Mouse (Mus musculus): ENCODE data around the gene Tcf7l2. TPM values are rescaled to one million over a fixed set of nuclear protein-coding genes. Genes with fewer than 3 reads are reported as not detected.

The Tcf7l2 gene
- polyA plus RNA-seq, 1 experiment from 2014 or later: 180 TPM

DNA sequence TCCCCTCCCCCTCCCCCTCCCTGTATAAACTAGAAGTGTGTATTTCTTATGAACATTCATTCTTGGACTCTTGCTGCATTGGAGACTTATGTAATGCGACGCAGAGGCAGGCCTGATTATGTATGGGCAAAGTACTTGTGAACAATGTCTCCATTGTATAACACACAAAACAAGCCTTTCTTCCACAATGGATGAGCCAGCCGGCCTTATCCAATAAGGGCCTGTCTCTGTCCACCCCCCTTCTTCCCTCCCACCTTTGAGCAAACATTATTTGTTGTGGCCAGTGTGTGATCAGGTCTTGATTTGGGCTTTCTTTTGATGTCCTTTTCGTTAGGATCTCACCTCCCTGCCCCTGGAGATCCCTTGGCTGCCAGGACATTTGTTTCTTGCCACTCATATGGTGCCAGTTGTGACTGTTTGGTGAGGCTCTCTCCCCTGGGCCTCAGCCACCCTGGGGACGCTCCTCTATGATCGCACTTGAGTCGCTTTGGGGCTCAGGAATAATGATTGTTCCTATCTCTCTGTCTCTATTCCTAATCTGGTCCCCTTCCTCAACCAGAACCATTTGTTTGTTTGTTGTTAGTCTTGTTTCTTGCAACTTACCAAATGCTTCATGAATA lies 46.8 kb downstream of the Tcf7l2 start:
- H3K27me3 ChIP-seq: no peaks in the 10 kb centered on the region
- no peak for ATAC-seq (ENCODE audit: low FRiP score, low read depth)
- H3K27ac ChIP-seq: no peak overlapping the region; the same call in 1 of the 2 replicates
- no peak overlapping the region for H3K4me2 ChIP-seq (replicated peaks)
- H3K36me3 ChIP-seq: peaks cover 46% of the 10 kb centered on the region
- peaks cover 72% of the 10 kb centered on the region for H3K4me1 ChIP-seq
- WGBS: 61% methylated on average over 7 of the region's 7 CpGs
- H3K4me3 ChIP-seq: no peak overlapping the region
- no peak overlapping the region for H3K9ac ChIP-seq
- no peaks in the 10 kb centered on the region for H3K9me3 ChIP-seq

- ATAC-seq (ENCODE audit: low FRiP score, low read depth): no peak
- H3K27ac ChIP-seq: no peak overlapping the region
Observed at GRCm38 (mm10) chr19:55788905-55789295, 47.3 kb downstream of the Tcf7l2 start.

GRCm38 (mm10) chr19:55789838-55790237 lies 48.2 kb downstream of the Tcf7l2 start:
- Histone ChIP-seq H3K9ac (no peak overlapping the region), H3K36me3 (peaks cover 36% of the 10 kb centered on the region), H3K4me2 (replicated peaks) (no peak overlapping the region), H3K4me1 (peaks cover 72% of the 10 kb centered on the region), H3K4me3 (no peak overlapping the region), H3K27ac (no peak overlapping the region), H3K27me3 (no peaks in the 10 kb centered on the region), H3K9me3 (no peaks in the 10 kb centered on the region)
- no peak for ATAC-seq (ENCODE audit: low FRiP score, low read depth)
- 43% methylated on average over 3 of the region's 3 CpGs for WGBS

More at GRCm38 (mm10) chr19:55788905-55789295, 47.3 kb downstream of the Tcf7l2 start:
- no peaks in the 10 kb centered on the region for H3K27me3 ChIP-seq
- no peak overlapping the region for H3K9ac ChIP-seq
- H3K4me2 ChIP-seq (replicated peaks): no peak overlapping the region
- peaks cover 72% of the 10 kb centered on the region for H3K4me1 ChIP-seq
- no peak overlapping the region for H3K4me3 ChIP-seq
- no peaks in the 10 kb centered on the region for H3K9me3 ChIP-seq
- H3K36me3 ChIP-seq: peaks cover 46% of the 10 kb centered on the region
- WGBS: 71% methylated on average over 5 of the region's 5 CpGs

- Histone ChIP-seq H3K27ac (no peak overlapping the region), H3K4me1 (peaks cover 78% of the 10 kb centered on the region)
- 78% methylated on average over 6 of the region's 6 CpGs for WGBS
Observed at GRCm38 (mm10) chr19:55791293-55791692, 49.7 kb downstream of the Tcf7l2 start.

DNA sequence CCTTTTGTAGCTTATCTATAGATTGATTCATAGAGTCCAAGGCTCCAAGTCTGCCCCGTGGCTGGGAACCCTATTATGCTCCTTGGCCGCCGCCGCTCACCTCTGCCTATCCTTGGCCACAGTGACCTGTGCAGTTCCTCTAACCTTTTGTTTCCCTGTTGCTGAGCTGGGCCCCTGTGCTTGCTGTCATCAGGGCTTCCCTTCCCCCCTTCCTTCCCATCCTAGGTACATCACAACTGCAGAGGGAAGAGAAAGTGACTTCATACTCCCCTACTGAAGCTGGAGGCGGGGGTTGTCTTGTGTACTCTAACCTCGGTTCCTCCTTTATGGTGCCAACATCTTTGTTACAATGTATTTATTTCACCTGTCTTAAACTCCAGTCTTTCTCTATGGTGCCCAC lies 50.3 kb downstream of the Tcf7l2 start:
- Histone ChIP-seq H3K4me3 (no peak overlapping the region), H3K4me1 (peaks cover 84% of the 10 kb centered on the region), H3K9me3 (no peaks in the 10 kb centered on the region), H3K27me3 (no peaks in the 10 kb centered on the region), H3K4me2 (replicated peaks) (no peak overlapping the region), H3K36me3 (peaks cover 22% of the 10 kb centered on the region), H3K9ac (no peak overlapping the region), H3K27ac (no peak overlapping the region)
- no peak for ATAC-seq (ENCODE audit: low FRiP score, low read depth)
- WGBS: 83% methylated on average over 6 of the region's 6 CpGs

More at GRCm38 (mm10) chr19:55791293-55791692, 49.7 kb downstream of the Tcf7l2 start:
- ATAC-seq (ENCODE audit: low FRiP score, low read depth): no peak
- Histone ChIP-seq H3K9me3 (no peaks in the 10 kb centered on the region), H3K9ac (no peak overlapping the region), H3K4me3 (no peak overlapping the region), H3K36me3 (peaks cover 26% of the 10 kb centered on the region), H3K27me3 (no peaks in the 10 kb centered on the region), H3K4me2 (replicated peaks) (no peak overlapping the region)

- H3K4me2 ChIP-seq (replicated peaks): no peak overlapping the region
- no peak for ATAC-seq (ENCODE audit: low FRiP score, low read depth)
- no peaks in the 10 kb centered on the region for H3K9me3 ChIP-seq
- peaks cover 90% of the 10 kb centered on the region for H3K4me1 ChIP-seq
- WGBS: 28% methylated on average over 5 of the region's 5 CpGs
- no peak overlapping the region for H3K27ac ChIP-seq
- no peak overlapping the region for H3K4me3 ChIP-seq
- H3K36me3 ChIP-seq: peaks cover 17% of the 10 kb centered on the region
- H3K27me3 ChIP-seq: no peaks in the 10 kb centered on the region
- no peak overlapping the region for H3K9ac ChIP-seq
Observed at GRCm38 (mm10) chr19:55792571-55792970, 51.0 kb downstream of the Tcf7l2 start.

- Histone ChIP-seq H3K9ac (no peak overlapping the region), H3K9me3 (no peaks in the 10 kb centered on the region), H3K27ac (no peak overlapping the region), H3K4me2 (replicated peaks) (no peak overlapping the region), H3K27me3 (no peaks in the 10 kb centered on the region), H3K4me1 (peaks cover 95% of the 10 kb centered on the region), H3K4me3 (no peak overlapping the region), H3K36me3 (peaks cover 20% of the 10 kb centered on the region)
- no peak for ATAC-seq (ENCODE audit: low FRiP score, low read depth)
- WGBS: 59% methylated on average over 4 of the region's 4 CpGs
Observed at GRCm38 (mm10) chr19:55793029-55793428, 51.4 kb downstream of the Tcf7l2 start.

DNA sequence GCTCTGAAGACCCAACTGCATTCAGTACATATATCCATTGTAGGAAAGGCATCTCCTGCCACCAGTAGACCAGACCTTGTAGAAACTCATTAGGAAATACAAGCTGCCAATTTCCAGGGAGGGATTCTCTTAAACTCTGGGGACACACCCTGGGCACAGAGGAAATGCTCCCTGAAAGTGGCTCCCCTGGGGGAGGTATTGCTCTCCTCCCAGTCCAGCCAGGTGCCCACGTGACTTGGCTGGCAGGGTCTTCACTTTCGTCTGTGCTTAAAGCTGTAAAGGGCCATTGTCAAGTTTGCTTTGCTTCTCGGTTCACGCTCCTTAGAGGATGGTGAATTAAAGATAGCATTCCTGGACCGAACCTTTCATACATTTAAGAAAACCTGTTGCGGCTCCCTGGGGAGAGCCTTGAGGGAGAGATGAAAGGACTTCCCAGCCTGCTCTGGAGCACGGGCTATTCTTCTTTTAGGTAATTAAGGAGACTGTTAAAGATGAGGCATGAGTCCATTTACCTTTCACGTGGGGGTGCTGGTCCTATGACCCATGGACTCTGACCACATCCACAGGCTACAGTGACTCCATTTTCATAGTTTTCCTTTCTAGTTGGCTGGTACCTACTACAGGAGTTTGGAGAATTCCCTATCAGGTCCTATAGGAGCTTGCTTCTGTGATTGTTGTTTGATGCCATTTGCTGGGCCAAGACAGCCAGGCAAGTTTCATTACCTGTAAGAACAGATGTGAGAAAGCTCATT lies 52.8 kb downstream of the Tcf7l2 start:
- Histone ChIP-seq H3K4me3 (no peak overlapping the region), H3K9me3 (no peaks in the 10 kb centered on the region), H3K36me3 (peaks cover 23% of the 10 kb centered on the region), H3K27me3 (no peaks in the 10 kb centered on the region), H3K4me2 (replicated peaks) (no peak overlapping the region), H3K27ac (no peak overlapping the region), H3K9ac (no peak overlapping the region), H3K4me1 (peaks cover 92% of the 10 kb centered on the region)
- no peak for ATAC-seq (ENCODE audit: low FRiP score, low read depth)
- WGBS: 52% methylated on average over 8 of the region's 8 CpGs

- no peak overlapping the region for H3K4me3 ChIP-seq
- H3K4me1 ChIP-seq: peaks cover 88% of the 10 kb centered on the region
- 92% methylated on average over 5 of the region's 5 CpGs for WGBS
- no peak overlapping the region for H3K4me2 ChIP-seq (replicated peaks)
- H3K9ac ChIP-seq: no peak overlapping the region
- H3K9me3 ChIP-seq: no peaks in the 10 kb centered on the region
- no peaks in the 10 kb centered on the region for H3K27me3 ChIP-seq
- H3K36me3 ChIP-seq: peaks cover 23% of the 10 kb centered on the region
- no peak overlapping the region for H3K27ac ChIP-seq
- no peak for ATAC-seq (ENCODE audit: low FRiP score, low read depth)
Observed at GRCm38 (mm10) chr19:55794946-55795340, 53.3 kb downstream of the Tcf7l2 start.

DNA sequence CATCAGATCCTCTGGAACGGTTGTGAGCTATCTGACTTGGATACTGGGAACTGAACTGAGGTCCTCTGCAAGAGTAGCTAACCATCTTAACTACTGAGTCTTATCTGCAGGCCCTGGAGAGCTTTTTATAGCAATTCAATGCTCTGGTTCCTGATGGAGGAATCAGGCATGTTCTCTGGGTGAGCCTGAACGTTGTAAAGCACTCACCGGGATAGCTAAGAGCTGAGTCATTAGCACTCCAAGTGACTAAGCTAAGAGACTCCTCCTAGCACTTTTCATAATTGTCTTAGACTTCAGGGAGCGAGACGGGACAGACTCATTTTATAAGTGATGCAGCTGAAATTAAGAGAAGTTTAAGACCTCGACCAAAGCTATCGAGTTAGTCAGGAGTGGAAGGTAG lies 53.7 kb downstream of the Tcf7l2 start:
- no peak overlapping the region for H3K27ac ChIP-seq
- H3K4me1 ChIP-seq: peaks cover 85% of the 10 kb centered on the region
- 69% methylated on average over 7 of the region's 7 CpGs for WGBS
- peaks cover 27% of the 10 kb centered on the region for H3K36me3 ChIP-seq
- no peaks in the 10 kb centered on the region for H3K9me3 ChIP-seq
- no peaks in the 10 kb centered on the region for H3K27me3 ChIP-seq
- no peak overlapping the region for H3K4me3 ChIP-seq
- no peak overlapping the region for H3K9ac ChIP-seq
- H3K4me2 ChIP-seq (replicated peaks): no peak overlapping the region
- no peak for ATAC-seq (ENCODE audit: low FRiP score, low read depth)

DNA sequence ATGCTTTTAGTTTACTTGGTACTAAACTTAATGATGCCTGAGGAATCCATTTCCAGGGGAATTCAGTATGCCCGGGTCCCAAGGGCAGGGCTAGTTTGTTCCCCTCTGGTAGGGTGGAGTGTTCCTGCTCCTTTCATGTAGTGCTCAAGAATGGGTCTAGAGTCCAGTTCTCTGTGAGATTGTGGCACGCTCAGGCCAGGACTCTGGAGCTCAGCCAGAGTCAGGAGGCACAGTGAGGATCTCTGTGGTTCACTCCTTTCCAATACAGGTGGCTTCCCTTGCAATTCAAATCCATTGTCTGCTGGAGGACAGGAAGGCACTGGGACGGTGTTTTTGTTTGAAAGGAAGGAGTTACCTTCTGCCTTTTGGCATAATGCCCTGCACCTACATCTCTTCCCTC lies 56.2 kb downstream of the Tcf7l2 start:
- no peak for ATAC-seq (ENCODE audit: low FRiP score, low read depth)
- Histone ChIP-seq H3K27me3 (no peaks in the 10 kb centered on the region), H3K4me2 (replicated peaks) (no peak overlapping the region), H3K9me3 (no peaks in the 10 kb centered on the region), H3K9ac (no peak overlapping the region), H3K36me3 (peaks cover 25% of the 10 kb centered on the region), H3K4me1 (peaks cover 69% of the 10 kb centered on the region), H3K27ac (no peak overlapping the region; the same call in 1 of the 2 replicates), H3K4me3 (no peak overlapping the region)
- 69% methylated on average over 3 of the region's 3 CpGs for WGBS

DNA sequence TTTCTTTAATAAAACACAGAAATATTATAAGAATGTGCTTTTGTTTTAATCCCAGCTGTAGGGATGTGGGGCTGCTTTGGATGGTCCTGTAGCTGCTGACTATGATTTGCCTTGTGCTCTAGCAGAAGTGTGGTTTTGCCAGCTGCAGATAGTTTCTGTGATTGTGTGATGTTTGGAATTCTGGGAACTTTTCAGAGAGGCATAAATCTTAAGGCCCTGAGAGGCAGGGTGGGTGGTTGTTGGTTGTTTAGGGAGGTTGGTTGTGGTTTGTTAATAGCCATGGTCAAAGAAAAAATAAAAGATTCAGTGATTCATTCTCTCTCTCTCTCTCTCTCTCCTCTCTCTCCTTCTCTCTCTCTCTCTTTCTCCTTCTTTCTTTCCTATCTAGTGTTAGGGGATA lies 57.8 kb downstream of the Tcf7l2 start:
- Histone ChIP-seq H3K36me3 (peaks cover 18% of the 10 kb centered on the region; the same call in 1 of the 2 replicates), H3K4me1 (peaks cover 65% of the 10 kb centered on the region), H3K9ac (no peak overlapping the region), H3K4me3 (no peak overlapping the region), H3K9me3 (no peaks in the 10 kb centered on the region), H3K27me3 (no peaks in the 10 kb centered on the region), H3K27ac (no peak overlapping the region), H3K4me2 (replicated peaks) (no peak overlapping the region)
- ATAC-seq (ENCODE audit: low FRiP score, low read depth): no peak
